Mouse (Mus musculus): ENCODE data around the gene Trip4.
"Not testable (repeated sequence)": the region's sequence is repeated elsewhere in the genome, so short reads cannot be mapped to it uniquely, and the experiment has no call there.

The Trip4 gene

GRCm38 (mm10) chr9:65794313-65794712 is 114.3 kb downstream of the Trip4 start:
- no peak for DNase-seq (ENCODE audit: extremely low spot score)

DNA sequence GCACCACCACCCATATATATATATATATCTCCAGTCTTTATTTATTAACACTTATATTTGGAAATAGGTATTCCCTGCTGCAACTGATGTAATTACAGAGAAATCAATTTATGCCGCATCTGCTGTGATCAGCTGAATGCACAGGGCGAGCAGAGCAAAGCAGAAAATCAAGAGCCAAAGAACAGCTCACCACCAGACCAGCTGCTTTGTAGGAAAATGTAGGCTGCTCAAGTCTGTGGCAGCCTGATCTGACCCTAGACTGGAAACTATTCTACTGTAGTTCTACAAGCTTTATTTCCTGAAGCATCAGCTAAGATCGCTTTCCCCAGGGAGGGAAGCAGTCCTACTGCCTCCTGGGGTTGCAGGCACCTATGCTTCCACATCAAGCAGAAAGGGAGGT is 115.1 kb downstream of the Trip4 start:
- DNase-seq (ENCODE audit: extremely low spot score): no peak

- no peak for DNase-seq (ENCODE audit: extremely low spot score)
Measured at GRCm38 (mm10) chr9:65793086-65793485, 115.5 kb downstream of the Trip4 start.

DNA sequence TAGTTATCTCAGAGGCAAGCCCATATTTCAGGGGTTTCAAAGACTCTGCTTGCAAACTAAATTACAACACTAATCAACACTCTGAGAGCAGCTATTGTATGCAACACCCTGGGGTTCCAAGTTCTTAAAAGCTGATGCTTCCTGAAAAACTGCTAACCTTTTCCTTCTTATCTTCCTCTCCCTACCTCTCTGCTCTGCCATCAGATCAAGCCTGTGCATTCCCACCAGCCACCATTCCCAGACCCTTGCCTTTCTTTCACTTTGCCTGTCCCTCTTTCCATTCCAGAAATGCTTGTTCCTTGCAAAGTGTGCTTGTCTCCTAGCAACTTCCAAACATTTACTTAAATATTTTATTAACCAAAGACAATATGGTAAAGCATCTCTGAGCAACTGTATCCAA is 116.7 kb downstream of the Trip4 start:
- DNase-seq (ENCODE audit: extremely low spot score): no peak

- no peak for DNase-seq (ENCODE audit: extremely low spot score)
Measured at GRCm38 (mm10) chr9:65791106-65791505, 117.5 kb downstream of the Trip4 start.

- no peak for DNase-seq (ENCODE audit: extremely low spot score)
Measured at GRCm38 (mm10) chr9:65789788-65790187, 118.8 kb downstream of the Trip4 start.

DNA sequence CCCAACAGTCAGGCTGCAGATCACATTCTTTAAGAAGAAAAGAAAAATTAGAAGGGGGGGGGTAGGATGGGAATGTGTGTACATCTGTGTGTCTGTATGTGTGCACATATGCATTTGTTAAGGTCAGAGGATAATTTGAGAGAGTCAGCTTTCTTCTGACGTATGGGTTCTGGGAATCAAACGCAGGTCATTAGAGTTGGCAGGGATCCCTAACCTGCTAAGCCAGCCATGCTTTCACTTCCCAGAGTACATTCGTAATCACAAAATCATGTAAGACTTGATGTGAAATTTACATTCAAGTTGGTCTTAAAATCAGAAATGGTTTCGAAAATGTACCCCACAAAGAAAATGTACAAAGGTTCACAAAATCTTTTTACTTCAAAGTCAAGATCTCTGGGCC is 120.0 kb downstream of the Trip4 start:
- DNase-seq (ENCODE audit: extremely low spot score): no peak

- DNase-seq (ENCODE audit: extremely low spot score): no peak
Measured at GRCm38 (mm10) chr9:65787829-65788344, 120.7 kb downstream of the Trip4 start.

DNA sequence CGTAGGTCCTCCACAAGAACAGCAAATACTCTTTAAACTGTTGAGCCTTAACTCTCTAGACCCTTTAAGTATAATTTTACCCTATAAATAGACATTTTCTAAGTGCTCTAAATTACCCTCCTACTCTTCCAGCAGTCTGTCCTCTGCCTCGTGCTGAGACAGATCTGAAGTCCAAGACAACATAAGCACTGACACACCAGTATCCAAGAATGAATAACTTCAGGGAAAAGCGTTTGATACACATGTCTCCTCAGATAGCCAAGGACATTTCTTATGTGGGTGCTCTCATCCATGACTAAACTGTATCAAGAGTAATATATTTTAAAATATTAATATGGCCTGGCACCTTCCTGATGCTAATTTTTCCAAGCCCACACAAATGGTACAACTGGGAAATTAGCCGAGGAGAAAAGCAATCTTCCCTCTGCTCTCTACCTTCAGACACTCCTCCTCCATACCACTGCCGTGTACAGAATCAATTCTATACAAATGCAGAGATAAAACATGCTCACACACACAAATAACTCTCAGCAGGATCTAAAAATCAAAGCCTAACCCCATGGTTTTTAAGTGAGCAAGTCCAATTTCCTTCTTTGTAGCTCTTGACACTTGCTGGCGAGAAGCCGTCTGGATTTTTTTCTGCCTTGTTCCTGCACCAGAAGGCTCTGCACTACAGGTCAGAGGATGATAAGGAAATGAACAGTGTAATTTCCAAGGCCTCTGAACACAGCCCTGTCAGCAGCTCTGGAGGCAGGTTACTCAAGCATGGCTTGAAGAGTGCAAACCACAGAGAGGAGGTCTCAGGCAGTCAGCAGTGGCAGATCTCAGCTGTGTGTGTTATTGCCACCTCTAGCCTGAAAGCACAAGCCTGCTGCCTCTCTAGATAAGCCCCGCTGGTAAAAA is 121.5 kb downstream of the Trip4 start:
- DNase-seq (ENCODE audit: extremely low spot score): no peak

- no peak for DNase-seq (ENCODE audit: extremely low spot score)
Measured at GRCm38 (mm10) chr9:65785772-65786368, 122.7 kb downstream of the Trip4 start.

- not testable (repeated sequence) for DNase-seq (ENCODE audit: extremely low spot score)
Measured at GRCm38 (mm10) chr9:65779619-65780018, 129.0 kb downstream of the Trip4 start.

All from embryo, embryonic 9.5 days (tissue).